Mouse (Mus musculus) C2C12 (cell line): ENCODE results near the gene Ttc21a.

Experiments
- CTCF ChIP-seq: IDR thresholded peaks from one replicate; pipeline ENCODE4 v1.5.1; 2011; ENCODE audit not compliant: control insufficient read depth, insufficient read depth, insufficient read length
- MAX ChIP-seq: IDR thresholded peaks from one replicate; pipeline ENCODE4 v1.6.1; 2011; ENCODE audit warnings: mild to moderate bottlenecking, control low read depth
- USF1 ChIP-seq: IDR thresholded peaks from one replicate; pipeline ENCODE4 v1.6.1; 2011; ENCODE audit warnings: low read depth, mild to moderate bottlenecking, control low read depth, moderate library complexity

DNA sequence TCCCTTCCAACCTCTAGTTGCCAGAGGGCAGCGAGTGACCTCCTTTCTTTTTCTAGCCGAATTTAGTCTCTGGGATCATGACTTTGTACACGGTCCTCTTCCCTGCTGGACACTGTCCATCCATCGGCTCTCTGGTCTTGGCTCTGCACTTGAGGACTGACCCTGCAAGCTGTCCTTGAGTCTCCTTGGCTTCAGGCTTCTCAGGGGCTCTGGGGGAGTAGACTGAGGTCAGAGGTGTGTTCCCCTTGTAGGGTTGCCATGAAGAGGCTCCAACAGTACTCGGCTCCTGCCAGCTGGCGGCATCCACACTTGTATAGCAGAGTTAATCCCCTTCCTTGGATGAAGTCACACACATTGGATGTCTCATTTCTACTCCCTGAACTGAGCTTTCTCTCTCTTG, 62.2 kb downstream of the Ttc21a start:
- TF ChIP-seq CTCF = no peak
- TF ChIP-seq MAX = no peak
- TF ChIP-seq USF1 = no peak
